Mouse (Mus musculus) adrenal gland (tissue): ENCODE measurements around the gene Ghitm.

ENCODE experiments used
- intact Hi-C: fragments of 180-260 bp; cut with DNase I; formaldehyde crosslinking; loops from one replicate; pipeline ENCODE4 v1.15.1; 2025

Ghitm gene

GRCm38 (mm10) chr14:37109460-37109859, 25.6 kb downstream of the Ghitm start:
- intact Hi-C loops: no loop called here

GRCm38 (mm10) chr14:37105846-37106245, 29.2 kb downstream of the Ghitm start:
- intact Hi-C loops: no loop called here

- intact Hi-C loops: no loop called here
Observed at GRCm38 (mm10) chr14:37104747-37105146, 30.3 kb downstream of the Ghitm start.

- intact Hi-C loops: no loop called here
Observed at GRCm38 (mm10) chr14:37102484-37102883, 32.6 kb downstream of the Ghitm start.

- intact Hi-C loops: no loop called here
Observed at GRCm38 (mm10) chr14:37101531-37101930, 33.5 kb downstream of the Ghitm start.

GRCm38 (mm10) chr14:37097956-37098530, 37.0 kb downstream of the Ghitm start, which contains the start of gene Cdhr1:
Cdhr1 (minus strand) TSS chr14:37098347.
- intact Hi-C loops: no loop called here

- intact Hi-C loops: no loop called here
Observed at GRCm38 (mm10) chr14:37095556-37095955, 39.5 kb downstream of the Ghitm start.

- intact Hi-C loops: no loop called here
Observed at GRCm38 (mm10) chr14:37094436-37094835, 40.6 kb downstream of the Ghitm start.

GRCm38 (mm10) chr14:37083755-37084154, 51.3 kb downstream of the Ghitm start:
- intact Hi-C loops: no loop called here

- intact Hi-C loops: no loop called here
Observed at GRCm38 (mm10) chr14:37080724-37081123, 54.3 kb downstream of the Ghitm start.
